Mouse (Mus musculus): ENCODE measurements around the gene Wdr5.

GRCm38 (mm10) chr2:27469292-27469990 lies 45.5 kb upstream of the Wdr5 start:
- no peak for TF ChIP-seq POLR2A (IDR thresholded peaks at IDR 0.05; ENCODE audit: low read depth, low read length)
- TF ChIP-seq CTCF (conservative IDR thresholded peaks at IDR 0.05; ENCODE audit: insufficient read depth, insufficient read length, low read depth, low read length) = no peak

All from kidney, adult 2 months (tissue).